Mouse (Mus musculus): ENCODE results near the gene Fnip2.
A peak's percentile ranks its signal among the peaks of the same experiment; 100 is the strongest.
"Not testable (repeated sequence)": the region's sequence is repeated elsewhere in the genome, so short reads cannot be mapped to it uniquely, and the experiment has no call there.

Gene Fnip2

DNA sequence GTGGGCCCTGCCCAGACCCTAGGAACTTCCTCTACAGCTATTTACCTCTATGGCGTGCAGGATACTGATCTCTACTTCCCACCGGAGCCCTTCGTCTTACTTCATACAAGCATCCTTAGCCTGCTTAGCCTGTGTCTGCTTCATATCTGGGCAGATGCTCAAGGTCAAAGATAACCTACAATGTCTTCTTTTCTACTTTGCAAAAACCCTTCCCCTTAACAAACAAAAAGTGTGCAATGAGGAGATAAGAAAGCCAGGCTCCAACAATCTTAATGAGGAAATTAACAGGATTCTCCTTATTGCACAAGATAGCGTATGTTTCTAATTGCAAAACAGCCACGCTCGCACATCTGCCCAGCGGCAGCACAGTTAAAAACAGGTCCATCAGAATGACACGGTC, 89.2 kb downstream of the Fnip2 start:
- DNase-seq (ENCODE audit: low spot score), result no peak

DNA sequence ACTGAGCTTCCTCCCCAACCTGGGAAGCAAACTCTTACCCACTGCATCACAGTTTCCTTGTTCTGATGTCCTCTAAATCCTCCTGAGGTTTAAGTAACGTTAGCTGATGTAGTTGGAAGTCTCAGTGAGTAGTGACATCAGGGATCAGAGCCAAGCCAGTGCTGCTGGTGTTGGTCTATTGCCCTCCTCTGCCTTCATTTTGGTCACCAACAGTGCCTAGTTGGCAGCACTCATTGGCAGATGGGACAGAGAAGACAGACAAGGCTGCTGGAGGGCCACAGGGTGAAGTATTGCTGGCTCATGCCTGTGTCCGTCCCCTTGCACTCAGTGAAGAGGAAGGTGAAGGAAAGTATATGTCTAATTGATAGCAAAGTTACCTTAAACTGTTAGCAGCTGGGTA, 91.6 kb downstream of the Fnip2 start:
- no peak for DNase-seq (ENCODE audit: low spot score)

DNA sequence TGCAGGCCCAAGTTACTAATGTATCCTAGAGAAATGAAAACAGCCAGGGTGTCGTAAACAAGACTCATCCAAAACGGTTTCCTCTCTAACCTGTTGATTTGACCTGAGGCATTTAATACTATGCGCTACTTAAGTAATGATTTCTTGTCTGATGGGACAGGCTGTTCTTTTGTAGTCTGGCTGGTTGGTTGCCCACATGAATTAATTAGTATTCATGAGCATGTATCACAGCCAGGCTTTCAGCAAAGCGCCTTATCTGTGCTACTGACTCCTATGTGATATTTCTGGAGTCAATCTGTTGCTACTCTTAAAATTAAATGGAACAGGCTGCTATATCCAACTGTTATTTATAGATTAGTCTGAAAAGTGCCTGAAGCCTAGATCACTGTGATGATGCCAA, 92.7 kb downstream of the Fnip2 start:
- DNase-seq (ENCODE audit: low spot score), result no peak

DNA sequence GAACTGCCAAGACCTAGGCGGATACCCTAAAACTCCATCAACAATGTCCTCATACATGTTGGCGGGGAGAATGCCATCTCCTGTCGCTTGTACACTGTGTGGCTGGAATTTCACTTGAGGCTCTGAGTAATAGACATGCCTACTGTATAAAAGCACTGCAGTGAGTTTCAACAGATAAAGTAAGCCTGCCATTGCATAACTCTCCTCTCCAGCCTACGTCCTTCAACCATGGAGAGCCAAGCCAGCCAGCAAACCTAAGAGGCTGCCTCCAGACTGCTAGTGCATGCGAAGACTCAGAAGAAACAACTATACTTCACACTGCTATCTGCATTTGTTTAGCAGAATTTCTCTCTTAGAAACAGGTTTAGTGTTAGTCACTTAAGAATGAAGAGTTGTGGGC, 95.2 kb downstream of the Fnip2 start:
- DNase-seq (ENCODE audit: low spot score), result no peak

DNA sequence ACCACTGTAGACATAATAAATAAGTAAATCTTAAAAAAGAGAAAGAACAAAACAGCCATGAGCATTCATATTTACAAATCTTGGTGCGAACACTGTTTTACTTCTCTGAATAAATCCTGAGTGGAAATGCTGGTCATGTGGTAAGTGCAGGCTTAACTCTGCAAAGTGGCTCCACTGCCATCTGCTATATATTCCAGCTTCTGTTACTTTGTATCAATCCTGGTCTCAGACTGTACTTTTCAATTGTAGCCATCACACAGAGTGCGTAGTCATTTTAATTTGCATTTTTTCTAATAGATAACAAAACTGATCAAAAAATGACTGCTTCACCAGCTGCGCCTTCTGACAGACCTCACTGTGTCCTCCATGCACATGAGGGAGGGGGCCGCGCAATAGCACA, 98.2 kb downstream of the Fnip2 start:
- DNase-seq (ENCODE audit: low spot score), result no peak

DNA sequence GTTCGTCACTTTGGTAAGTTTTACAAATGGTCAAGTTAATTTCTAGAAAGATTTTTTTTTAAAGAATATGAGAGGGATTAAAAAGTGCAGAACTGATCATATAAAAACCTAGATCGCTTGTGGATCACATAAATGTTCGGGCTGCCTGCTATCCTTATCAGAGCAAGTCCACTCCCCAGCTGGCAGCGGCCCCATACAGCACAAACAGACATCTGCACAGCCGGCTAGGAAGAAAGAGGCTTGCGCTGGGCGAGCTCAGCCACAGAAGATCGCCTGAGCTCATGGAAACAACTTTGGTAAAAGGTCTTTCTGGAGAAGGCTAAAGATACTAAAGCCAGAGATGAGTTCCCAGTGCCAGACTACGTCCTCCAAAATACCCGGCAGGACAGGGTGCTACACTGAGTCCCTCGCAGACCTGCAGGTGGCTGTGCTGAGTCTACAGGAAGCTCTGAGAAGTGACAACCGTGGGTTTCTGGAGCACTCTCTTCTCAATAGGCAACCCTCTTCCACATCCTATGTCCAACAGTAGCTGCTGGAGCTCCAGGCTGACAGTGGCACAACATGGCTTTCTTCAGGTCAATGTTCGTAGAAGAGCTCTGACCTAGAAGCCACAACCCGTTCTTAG, 108.8 kb downstream of the Fnip2 start:
- DNase-seq (ENCODE audit: low spot score), result no peak

DNA sequence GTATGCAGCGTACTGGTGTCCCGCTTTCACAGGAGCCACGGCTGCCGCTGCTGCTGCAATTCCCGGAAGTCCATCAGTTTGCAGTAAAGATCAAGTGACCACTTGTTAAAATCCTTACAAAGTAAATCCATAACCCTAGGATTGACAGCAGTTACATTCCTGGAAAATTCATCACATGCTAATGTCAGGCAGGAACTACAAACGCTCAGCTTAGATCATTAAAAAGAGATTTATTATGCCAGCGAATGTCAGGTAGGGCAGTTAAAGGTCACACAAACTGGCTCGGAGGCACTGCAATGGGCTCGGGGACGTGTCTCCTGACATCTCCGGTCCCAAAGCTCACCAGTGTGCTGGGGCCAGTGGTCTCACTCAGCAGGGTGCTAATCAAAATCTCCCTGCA, 111.8 kb downstream of the Fnip2 start:
- DNase-seq (ENCODE audit: low spot score), result no peak

DNA sequence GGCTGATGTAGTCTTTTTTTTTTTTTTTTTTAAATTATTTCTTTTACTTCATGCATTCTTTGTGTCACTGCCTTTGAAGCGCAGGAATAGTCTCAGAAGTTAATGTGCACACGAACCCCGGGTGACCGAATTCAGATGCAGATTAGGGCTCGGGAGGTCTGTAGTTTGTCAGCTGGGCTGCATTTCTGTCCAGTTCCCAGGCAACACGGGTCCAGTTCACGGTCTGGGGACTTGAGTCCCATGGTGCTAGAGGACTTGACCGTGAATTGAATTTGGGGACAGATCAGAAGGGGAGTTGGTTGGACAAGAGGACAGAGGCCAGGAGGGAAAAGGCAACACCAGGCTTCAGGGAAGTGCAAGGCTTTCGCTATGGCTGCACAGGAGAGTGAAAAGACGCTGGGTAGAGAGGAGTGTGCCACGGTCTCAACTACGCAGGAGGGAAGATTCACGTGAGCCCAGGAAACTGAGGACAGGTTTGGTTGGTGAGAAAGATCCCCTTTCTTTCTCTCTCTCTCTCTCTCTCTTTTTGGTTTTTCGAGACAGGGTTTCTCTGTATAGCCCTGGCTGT, 114.8 kb downstream of the Fnip2 start:
- DNase-seq (ENCODE audit: low spot score), result no peak

DNA sequence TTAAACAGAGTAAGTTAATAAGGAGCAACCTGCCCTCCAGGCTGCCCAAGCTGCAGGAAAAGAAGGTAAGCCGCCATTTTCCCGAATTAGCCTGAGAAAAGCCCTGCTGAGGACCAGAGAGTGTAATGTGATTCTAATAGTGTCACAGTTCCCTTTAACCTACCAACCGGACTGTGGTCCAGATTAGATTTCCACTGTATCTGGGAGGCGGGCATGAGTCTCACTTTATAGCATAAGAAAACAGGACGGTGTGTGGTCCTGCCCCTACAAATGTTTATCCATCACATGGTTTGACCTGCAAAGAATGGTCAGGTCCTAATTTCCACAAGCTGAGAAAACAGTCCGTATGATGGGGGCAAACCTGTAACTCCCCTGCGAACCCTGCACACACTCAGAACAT, 118.2 kb downstream of the Fnip2 start:
- DNase-seq (ENCODE audit: low spot score), result no peak

DNA sequence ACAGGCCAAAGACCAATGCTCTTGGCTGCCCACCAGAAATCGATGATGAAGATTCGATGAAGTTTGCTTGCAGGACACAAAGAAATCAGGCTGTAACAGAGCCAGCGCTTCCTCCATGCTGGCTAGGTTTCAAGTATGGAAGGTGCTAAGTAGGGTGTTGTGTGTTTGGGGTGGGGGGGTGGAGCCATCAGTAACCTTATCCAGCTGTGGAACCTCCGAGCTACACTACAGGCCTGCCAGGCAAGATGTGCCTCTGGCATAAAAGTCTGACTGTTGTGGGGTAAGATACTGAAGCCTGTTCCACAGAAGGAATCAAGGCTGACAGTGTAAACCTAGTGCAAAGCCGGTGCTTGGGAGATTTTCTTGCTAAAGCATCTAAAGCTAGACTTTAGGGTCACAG, 119.2 kb downstream of the Fnip2 start:
- DNase-seq (ENCODE audit: low spot score), result no peak

DNA sequence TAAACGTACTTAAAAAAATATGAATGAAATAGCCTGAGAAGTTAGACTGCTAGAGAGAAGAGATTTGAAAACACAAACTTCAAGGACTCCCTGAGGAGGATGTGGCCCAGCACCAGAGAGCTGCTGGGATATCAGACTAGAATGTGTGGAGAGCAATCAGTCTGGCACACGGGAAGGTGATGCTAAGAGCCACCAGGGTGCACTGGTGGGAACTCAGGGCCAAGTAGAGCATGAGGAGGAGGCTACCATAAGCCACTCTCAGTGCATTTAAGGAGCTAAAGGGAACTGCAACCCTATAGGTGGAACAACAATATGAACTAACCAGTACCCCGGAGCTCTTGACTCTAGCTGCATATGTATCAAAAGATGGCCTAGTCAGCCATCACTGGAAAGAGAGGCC, 120.9 kb downstream of the Fnip2 start:
- not testable (repeated sequence) for DNase-seq (ENCODE audit: low spot score)

DNA sequence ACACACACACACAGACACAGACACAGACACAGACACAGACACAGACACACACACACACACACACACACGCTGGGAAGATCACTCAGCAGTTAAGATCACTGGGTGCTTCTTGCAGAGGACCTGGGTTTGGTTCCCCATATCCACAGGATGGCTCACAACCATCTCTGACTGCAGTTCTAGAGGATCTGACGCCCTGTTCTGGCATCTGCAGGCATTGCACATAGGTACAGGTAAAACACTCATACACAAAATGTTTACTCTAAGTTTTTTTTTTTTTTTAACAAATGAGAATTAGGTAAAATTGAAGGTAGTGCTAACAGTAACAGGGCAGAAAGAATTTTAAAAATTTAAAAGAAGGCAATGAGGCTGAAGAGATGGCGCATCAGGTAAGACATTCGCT, 121.5 kb downstream of the Fnip2 start:
- DNase-seq (ENCODE audit: low spot score), result no peak

DNA sequence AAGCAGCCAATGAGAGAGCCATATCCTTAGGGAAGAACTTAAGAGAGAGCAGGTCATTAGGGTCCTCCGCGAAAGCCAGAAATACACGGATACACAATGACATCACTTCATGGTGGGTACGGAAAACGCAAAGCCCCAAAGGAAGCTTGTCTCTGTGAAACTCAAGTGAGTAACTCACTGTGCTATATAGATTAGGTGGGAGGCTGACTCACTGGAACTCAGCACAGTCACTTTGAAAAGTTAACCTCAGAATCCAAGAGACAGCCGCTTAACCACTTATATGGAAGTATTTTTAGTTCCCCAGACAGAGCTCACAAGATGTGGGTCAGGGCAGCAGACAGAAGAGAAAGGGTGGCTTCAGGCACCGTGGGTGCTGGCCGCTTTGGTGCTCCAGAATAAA, 122.6 kb downstream of the Fnip2 start:
- no peak for DNase-seq (ENCODE audit: low spot score)

DNA sequence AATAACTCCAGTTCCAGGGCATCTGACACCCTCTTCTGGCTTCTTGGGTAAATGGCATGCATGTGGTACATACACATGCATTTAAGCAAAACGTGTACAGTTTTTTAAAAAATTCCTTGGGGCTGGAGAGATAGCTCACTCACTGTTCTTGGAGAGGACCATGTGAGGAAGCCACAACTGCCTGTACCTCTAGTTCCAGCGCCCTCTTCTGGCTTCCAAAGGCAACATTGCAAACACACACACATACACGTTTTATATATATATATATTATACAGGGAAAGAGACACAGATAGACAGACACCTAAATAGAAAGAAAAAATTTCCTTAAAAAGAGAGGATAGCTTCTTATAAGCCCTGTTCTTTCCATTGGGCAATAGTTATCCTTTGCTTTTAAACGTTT, 123.7 kb downstream of the Fnip2 start:
- no peak for DNase-seq (ENCODE audit: low spot score)

DNA sequence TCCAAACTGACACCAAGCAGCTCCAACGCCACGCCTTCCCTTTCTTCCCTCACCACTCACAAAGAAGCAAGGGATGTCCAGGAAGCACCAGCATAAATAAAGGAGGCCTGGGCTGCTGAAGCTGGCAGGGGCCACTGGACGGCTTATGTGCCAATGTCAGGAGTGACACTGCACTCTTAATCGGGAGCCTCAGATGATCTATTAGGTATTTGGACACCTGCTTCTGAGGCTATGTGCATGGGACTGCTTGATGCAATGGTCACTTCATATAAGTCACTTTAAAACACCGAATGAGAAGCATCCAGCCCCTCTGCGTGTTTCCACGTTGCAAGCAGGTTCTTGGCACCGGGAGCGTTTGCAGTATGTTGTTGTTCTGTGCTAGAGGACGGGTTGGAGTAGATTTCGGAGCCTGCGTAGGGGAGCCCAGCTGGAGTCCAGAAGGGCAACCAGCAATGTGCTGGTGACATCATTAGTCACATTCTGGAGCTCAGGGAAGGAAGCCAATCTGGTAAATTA, 126.6 kb downstream of the Fnip2 start:
- peak; percentile 4 for DNase-seq (ENCODE audit: low spot score)

DNA sequence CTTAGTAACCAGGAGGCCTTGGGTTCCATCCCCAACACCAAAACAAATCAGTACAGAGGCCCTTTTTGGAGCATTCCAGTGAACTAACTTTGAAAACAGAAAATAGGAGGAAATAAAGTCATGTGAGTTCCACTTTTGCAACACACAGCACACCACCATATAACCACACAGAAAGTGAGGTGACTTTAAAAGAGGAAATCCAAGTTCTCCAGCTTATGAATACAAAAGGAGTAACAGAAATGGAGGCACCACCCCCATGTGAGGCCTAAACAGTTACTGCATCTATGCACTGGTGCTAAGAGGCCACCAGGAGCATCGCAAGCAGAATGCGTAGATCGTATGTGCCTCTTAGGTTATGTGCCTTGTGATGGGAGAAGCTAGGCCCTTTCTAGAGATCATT, 129.3 kb downstream of the Fnip2 start:
- no peak for DNase-seq (ENCODE audit: low spot score)

DNA sequence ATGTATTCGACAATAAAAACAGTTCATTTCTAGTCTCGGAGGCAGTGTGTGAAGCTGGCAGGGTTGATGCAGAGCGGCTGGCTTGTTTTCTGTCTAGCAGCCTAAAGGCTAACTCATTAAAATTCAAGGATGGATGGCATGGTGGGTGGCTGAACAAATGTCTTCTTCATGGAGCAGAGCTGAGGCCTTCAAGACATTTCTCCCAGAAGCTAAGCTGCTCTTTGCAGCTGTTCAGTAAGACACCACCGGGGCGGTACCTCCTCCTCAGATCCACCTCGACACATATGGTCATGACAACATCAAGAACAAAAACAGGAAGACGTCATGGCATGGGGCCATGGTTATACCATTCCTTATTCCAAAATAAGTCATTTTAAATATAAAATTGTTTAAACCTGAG, 131.4 kb downstream of the Fnip2 start:
- DNase-seq (ENCODE audit: low spot score), result no peak

DNA sequence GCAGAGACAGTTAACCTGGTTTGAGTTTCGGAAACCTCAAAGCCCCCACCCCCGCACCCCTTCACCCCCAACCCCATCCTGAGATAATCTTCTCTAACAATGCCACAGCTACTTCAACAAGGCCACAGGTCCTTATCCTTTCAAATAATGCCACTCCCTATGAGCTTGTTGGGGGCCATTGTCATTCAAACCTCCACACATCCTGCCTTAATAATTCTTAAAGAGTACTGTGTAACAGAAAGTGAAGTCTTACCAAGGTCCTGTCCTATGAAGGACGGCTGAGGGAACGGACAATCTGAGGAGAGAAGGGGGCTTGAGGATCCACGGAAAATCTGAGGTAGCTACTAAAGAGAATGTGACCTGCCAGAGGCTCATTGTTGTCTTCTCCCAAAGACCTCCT, 132.6 kb downstream of the Fnip2 start:
- DNase-seq (ENCODE audit: low spot score), result no peak

DNA sequence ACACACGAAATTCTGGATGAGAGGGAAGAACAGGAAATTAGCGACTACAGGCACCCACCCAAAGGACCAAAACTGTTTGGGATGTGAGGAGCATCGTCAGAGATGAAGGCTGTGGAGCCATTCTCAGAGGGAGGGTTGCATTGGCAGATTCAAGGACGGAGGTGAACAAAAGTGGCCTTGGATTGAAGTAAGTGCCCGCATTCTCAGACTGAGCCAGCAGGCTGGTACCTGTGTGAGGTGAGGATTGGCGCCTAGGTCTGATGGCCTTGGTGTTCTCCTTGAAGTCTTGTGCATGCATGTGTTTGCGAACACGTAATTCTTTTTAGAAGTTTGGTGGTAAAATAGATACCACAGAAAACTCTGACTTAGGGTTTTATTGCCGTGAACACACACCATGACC, 133.2 kb downstream of the Fnip2 start:
- DNase-seq (ENCODE audit: low spot score), result no peak

DNA sequence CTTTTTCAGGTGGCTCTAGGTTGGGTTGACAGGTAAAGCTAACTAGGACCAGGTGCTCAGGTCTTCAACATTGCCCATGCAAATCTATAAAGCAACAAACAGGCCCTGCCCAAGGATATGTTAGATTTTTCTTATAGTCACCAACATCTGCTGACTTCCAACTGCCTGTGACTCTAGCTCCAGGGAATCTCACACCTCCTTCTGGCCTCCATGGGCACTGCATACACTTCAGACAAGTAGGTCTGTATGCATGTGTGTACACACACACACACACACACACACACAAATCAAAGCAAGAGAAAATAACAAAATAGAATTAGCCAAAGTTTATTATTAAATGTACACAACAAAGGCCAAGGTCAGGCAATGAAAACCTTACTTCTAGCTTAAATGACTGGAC, 134.0 kb downstream of the Fnip2 start:
- DNase-seq (ENCODE audit: low spot score), result no peak

DNA sequence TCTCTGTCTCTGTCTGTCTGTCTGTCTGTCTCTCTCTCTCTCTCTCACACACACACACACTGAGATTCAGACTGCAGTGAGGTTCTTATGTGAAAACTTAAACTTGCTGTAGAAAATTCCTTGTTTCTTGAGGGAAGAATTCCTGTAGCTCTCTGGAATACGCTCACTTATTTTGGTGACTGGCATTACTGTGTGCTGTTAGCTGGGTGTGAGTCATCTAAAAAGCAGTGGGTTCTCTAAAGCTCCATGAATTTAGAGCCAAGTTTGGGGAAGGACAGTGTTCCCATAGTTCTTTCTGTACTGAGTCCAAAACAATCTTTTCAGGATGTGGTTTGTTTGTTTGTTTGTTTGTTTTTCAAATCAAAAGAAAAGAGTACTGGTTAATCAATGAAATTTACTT, 142.2 kb downstream of the Fnip2 start:
- no peak for DNase-seq (ENCODE audit: low spot score)

DNA sequence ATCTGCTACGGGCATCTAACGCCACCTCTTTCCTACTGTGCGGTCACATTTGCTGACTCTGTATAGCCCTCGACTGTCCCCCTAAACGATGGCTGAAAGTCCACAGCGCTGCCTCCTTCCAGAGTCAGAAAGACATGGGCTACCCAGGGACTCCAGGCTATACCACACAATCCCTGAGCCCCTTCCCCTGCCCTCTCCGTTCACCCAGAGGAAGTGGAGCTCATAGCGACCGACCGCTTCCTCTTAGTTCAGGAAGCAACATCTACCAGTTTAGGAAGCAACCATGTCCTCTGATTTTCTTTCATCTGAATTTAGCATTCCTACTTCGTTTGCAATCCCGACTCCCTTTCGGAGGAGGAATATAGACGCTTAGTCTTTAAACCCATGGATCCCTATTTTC, 148.7 kb downstream of the Fnip2 start:
- DNase-seq (ENCODE audit: low spot score), result no peak

DNA sequence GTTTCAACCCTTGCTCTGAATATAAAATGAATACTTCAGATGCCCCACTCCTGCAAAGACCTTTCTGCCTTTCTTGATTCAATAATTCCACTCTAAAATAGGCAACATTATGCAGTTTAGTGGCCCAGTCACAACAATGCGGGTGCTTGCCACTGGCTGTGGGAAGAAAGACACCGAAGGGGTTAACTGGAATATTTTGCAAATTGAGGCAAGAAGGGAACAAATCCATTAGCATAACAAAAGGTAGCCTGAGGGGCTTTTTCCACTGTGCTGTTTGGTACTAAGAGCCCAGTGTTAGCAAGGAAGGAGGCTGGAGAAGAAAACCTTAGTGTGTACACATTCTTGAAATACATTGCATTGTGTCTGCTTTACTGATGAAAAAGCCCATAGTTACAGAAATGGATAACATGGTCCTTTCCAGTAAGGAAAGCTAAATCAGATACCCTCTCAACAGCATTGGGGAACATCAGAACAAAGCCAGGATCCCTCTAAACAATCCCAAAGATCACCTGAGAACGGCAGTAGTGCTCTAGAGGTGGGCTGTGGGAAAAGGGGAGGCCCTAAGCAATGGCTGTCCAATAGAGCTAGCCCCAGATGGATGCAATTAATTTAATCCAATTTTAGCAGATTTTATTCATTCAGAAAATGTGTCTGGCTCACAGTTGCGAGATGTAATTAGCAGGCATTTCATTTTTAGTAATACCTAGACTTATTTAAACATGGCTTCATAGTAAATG, 150.5 kb downstream of the Fnip2 start:
- DNase-seq (ENCODE audit: low spot score), result no peak

DNA sequence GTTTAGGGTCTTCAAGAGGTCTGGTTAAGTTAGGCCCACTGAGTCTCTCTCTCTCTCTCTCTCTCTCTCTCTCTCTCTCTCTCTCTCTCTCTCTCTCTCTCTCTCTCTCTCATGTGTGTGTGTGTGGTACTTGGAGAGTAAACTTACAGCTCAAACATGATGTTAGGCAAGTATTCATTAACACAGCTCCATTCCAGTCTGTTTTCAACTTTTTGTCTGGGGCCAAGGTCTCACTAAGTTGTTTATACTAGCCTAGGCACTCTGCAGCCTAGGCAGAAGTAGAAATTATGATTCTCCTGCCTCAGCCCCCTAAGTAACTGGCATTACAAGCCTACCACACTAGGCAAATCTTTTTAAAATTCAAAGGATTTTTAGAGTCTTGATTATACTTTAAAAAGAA, 151.7 kb downstream of the Fnip2 start:
- no peak for DNase-seq (ENCODE audit: low spot score)

All from ovary, postnatal 14 days (tissue).